Mouse (Mus musculus): Measurements from ENCODE around the gene Insr. TPM values are rescaled to one million over a fixed set of nuclear protein-coding genes. Genes with fewer than 3 reads are reported as not detected.

The Insr gene
- polyA plus RNA-seq, 1 experiment from 2014 or later: 45.7 TPM

DNA sequence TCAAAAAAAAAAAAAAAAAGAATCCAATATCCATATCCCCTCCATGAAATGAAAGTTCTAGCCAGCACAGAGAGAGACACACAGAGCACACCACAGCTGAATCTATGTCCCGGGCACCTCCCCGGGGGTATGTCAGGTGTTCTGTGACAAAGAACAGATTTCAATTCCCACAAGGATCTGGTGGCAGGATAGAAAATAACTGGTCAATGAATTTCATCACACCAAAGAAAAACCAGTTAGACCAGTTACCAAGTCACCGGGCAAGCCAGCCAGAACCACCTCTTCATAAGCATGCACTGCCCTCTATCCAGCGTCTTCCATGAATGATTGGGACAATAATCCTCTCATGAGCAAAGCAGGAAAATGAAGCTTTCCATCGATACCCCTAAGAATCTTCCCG lies 26.8 kb downstream of the Insr start:
- no peak overlapping the region for H3K4me3 ChIP-seq (ENCODE audit: low read depth, low read length)
- 90% methylated on average over 6 of the region's 6 CpGs for WGBS (ENCODE audit: insufficient replicate concordance)
- H3K27ac ChIP-seq (ENCODE audit: low read depth, low read length): no peak overlapping the region
- H3K4me2 ChIP-seq: no peak overlapping the region
- H3K4me1 ChIP-seq (ENCODE audit: control insufficient read depth, insufficient read depth, low read length): peaks cover 6% of the 10 kb centered on the region; the same call in 1 of the 2 replicates
- no peaks in the 10 kb centered on the region; the same call in 1 of the 2 replicates for H3K36me3 ChIP-seq (ENCODE audit: control insufficient read depth, insufficient read depth, low read length)
- H3K9ac ChIP-seq (ENCODE audit: low read depth, low read length): no peak overlapping the region
- no peak for ATAC-seq (replicated peaks; ENCODE audit: insufficient number of reproducible peaks, low FRiP score, low TSS enrichment)
- no peaks in the 10 kb centered on the region for H3K9me3 ChIP-seq (replicated peaks; ENCODE audit: control insufficient read depth, low read length)
- no peaks in the 10 kb centered on the region for H3K27me3 ChIP-seq (ENCODE audit: control insufficient read depth, insufficient read depth, low read length)

DNA sequence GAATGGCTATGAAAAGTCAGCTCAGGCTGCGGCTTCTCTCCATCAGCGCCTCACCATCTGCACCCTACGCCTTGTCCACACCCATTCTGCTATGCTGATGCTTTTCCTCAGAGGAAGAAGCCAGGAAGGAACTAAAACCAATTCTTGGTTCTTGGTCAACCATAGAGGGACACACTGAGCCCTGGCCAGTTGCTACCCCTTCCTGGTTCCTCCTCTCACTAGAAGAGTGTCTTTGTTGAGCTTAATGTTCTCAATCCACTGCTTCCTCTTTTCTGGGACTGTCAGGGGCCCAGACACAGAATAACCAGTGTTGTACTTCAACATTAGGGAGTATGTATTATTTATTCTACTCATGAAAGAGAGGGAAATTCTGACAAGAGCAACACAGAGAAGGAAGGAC lies 28.3 kb downstream of the Insr start:
- ATAC-seq (replicated peaks; ENCODE audit: insufficient number of reproducible peaks, low FRiP score, low TSS enrichment): no peak
- WGBS (ENCODE audit: insufficient replicate concordance): 94% methylated on average over 3 of the region's 3 CpGs
- no peak overlapping the region for H3K27ac ChIP-seq (ENCODE audit: low read depth, low read length)
- peaks cover under 1% of the 10 kb centered on the region; the same call in 1 of the 2 replicates for H3K4me1 ChIP-seq (ENCODE audit: control insufficient read depth, insufficient read depth, low read length)
- no peaks in the 10 kb centered on the region for H3K27me3 ChIP-seq (ENCODE audit: control insufficient read depth, insufficient read depth, low read length)
- no peak overlapping the region for H3K4me3 ChIP-seq (ENCODE audit: low read depth, low read length)
- no peak overlapping the region for H3K4me2 ChIP-seq
- no peak overlapping the region for H3K9ac ChIP-seq (ENCODE audit: low read depth, low read length)
- no peaks in the 10 kb centered on the region for H3K9me3 ChIP-seq (replicated peaks; ENCODE audit: control insufficient read depth, low read length)
- no peaks in the 10 kb centered on the region for H3K36me3 ChIP-seq (ENCODE audit: control insufficient read depth, insufficient read depth, low read length)

DNA sequence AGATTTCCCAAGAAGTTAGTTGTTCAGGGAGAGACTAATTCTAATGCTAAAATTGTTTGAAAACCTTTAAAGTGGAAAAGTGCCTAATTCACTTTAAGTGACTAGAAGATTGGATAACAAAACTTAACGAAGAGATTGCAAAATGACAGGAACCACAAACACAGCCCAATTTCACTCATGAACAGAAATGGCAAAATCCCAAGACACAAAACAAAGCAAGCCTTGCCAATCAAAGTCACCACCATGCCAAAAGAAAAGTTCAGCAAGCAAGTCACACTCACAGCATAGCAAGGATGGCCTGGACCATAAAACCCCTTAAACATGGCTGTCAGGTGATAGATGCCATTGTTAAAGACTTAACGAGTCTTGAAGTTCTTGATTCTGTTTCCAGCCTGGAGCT lies 29.5 kb downstream of the Insr start:
- H3K4me1 ChIP-seq (ENCODE audit: control insufficient read depth, insufficient read depth, low read length): no peaks in the 10 kb centered on the region
- no peak overlapping the region for H3K4me2 ChIP-seq
- peaks cover 3% of the 10 kb centered on the region; the same call in 1 of the 2 replicates for H3K9me3 ChIP-seq (replicated peaks; ENCODE audit: control insufficient read depth, low read length)
- 89% methylated on average over 2 of the region's 2 CpGs for WGBS (ENCODE audit: insufficient replicate concordance)
- 0 out of 2 replicates have a peak, but pooled peaks cover 2% of the 10 kb centered on the region for H3K36me3 ChIP-seq (ENCODE audit: control insufficient read depth, insufficient read depth, low read length)
- no peak overlapping the region for H3K27ac ChIP-seq (ENCODE audit: low read depth, low read length)
- H3K9ac ChIP-seq (ENCODE audit: low read depth, low read length): no peak overlapping the region
- H3K4me3 ChIP-seq (ENCODE audit: low read depth, low read length): no peak overlapping the region
- H3K27me3 ChIP-seq (ENCODE audit: control insufficient read depth, insufficient read depth, low read length): no peaks in the 10 kb centered on the region
- ATAC-seq (replicated peaks; ENCODE audit: insufficient number of reproducible peaks, low FRiP score, low TSS enrichment): no peak

DNA sequence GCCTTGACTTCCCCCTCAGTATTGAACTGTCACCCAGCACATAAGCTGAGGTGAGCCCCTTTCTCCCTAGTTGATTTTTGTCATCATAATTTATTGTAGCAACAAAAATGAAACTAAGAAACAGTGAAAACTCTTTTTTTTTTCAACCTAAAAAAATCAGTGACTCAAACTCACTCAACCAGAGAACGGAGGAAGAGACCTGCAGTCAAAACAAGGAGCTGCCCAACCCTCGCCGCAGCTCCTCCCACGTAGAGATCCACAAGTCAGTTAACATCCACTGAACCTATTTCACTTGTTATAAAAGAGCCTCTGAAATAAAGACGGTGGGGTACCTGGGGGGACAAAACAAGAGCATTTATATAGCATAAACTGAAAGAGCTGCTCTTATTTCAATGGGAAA lies 30.7 kb downstream of the Insr start:
- 0 out of 2 replicates have a peak, but pooled peaks cover 2% of the 10 kb centered on the region for H3K36me3 ChIP-seq (ENCODE audit: control insufficient read depth, insufficient read depth, low read length)
- no peak for ATAC-seq (replicated peaks; ENCODE audit: insufficient number of reproducible peaks, low FRiP score, low TSS enrichment)
- H3K4me2 ChIP-seq: no peak overlapping the region
- peaks cover 3% of the 10 kb centered on the region; the same call in 1 of the 2 replicates for H3K9me3 ChIP-seq (replicated peaks; ENCODE audit: control insufficient read depth, low read length)
- 91% methylated on average over 5 of the region's 5 CpGs for WGBS (ENCODE audit: insufficient replicate concordance)
- H3K27ac ChIP-seq (ENCODE audit: low read depth, low read length): no peak overlapping the region
- no peak overlapping the region for H3K4me3 ChIP-seq (ENCODE audit: low read depth, low read length)
- no peaks in the 10 kb centered on the region for H3K27me3 ChIP-seq (ENCODE audit: control insufficient read depth, insufficient read depth, low read length)
- no peak overlapping the region for H3K9ac ChIP-seq (ENCODE audit: low read depth, low read length)
- no peaks in the 10 kb centered on the region for H3K4me1 ChIP-seq (ENCODE audit: control insufficient read depth, insufficient read depth, low read length)

DNA sequence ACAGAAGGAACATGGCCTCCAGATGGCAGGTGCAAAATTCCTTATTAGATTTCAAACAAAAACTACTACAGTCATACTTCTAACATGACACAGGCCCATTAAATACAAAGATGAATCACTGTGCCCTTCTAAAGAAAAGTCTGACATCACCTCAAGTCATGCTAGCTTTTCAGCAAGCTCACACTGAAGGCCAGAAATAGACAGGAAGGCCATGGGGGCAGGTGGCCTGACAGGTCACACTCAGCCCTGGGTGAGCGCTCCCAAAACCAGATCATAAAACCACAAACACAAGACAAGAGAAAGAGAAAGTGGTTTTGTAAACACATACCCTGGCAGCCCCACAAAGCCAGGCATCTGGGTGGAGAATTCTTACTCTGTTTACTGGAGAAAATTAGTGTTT lies 32.3 kb downstream of the Insr start:
- ATAC-seq (replicated peaks; ENCODE audit: insufficient number of reproducible peaks, low FRiP score, low TSS enrichment): no peak
- Histone ChIP-seq H3K36me3 (ENCODE audit: control insufficient read depth, insufficient read depth, low read length) (0 out of 2 replicates have a peak, but pooled peaks cover 2% of the 10 kb centered on the region), H3K4me3 (ENCODE audit: low read depth, low read length) (no peak overlapping the region), H3K4me2 (no peak overlapping the region), H3K9me3 (replicated peaks; ENCODE audit: control insufficient read depth, low read length) (peaks cover 3% of the 10 kb centered on the region; the same call in 1 of the 2 replicates), H3K27me3 (ENCODE audit: control insufficient read depth, insufficient read depth, low read length) (no peaks in the 10 kb centered on the region), H3K4me1 (ENCODE audit: control insufficient read depth, insufficient read depth, low read length) (no peaks in the 10 kb centered on the region), H3K27ac (ENCODE audit: low read depth, low read length) (peak overlapping the region; percentile 13; the same call in 1 of the 2 replicates), H3K9ac (ENCODE audit: low read depth, low read length) (no peak overlapping the region)
- 75% methylated on average over 1 of the region's 1 CpGs for WGBS (ENCODE audit: insufficient replicate concordance)

DNA sequence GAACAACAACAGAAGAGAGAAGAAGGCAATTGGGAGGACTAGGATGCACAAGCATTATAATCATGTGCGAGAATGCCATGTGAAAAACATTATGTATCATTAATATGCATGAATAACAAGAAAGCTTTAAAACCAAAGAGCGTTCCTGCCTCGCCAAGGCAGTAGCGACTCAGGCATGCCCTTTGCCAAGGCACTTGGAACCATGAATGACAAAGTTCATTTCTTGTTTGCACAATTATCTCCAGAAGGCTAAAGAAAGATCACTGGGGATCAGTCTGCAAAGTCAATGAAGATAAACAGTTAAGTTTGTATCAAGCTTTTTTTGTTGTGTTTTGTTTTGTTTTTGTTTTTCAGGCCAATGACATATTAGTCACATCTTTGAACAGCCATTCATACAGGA lies 36.2 kb downstream of the Insr start:
- ATAC-seq (replicated peaks; ENCODE audit: insufficient number of reproducible peaks, low FRiP score, low TSS enrichment): no peak
- WGBS (ENCODE audit: insufficient replicate concordance): 90% methylated on average over 4 of the region's 4 CpGs
- Histone ChIP-seq H3K36me3 (ENCODE audit: control insufficient read depth, insufficient read depth, low read length) (0 out of 2 replicates have a peak, but pooled peaks cover 2% of the 10 kb centered on the region), H3K27me3 (ENCODE audit: control insufficient read depth, insufficient read depth, low read length) (no peaks in the 10 kb centered on the region), H3K9me3 (replicated peaks; ENCODE audit: control insufficient read depth, low read length) (peaks cover 3% of the 10 kb centered on the region; the same call in 1 of the 2 replicates), H3K4me2 (no peak overlapping the region), H3K4me3 (ENCODE audit: low read depth, low read length) (no peak overlapping the region), H3K27ac (ENCODE audit: low read depth, low read length) (no peak overlapping the region), H3K9ac (ENCODE audit: low read depth, low read length) (no peak overlapping the region), H3K4me1 (ENCODE audit: control insufficient read depth, insufficient read depth, low read length) (no peaks in the 10 kb centered on the region)

DNA sequence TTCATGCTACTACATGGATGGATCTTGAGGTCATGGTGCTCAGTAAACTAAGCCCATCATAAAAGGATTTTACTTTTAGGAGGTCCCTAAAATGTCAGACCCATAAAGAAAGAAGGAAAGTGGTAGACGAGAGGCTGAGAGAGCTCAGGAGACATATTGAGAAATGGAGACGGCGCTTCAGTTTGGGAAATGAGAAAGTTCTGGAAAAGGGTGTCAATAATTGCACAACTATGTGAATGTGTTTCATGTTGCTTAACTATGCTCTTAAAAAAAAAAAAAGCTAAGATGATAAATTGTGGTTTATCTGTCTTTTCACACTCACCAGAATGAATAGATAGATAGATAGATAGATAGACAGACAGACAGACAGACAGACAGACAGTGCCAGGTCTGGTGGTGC lies 38.7 kb downstream of the Insr start:
- Histone ChIP-seq H3K4me2 (no peak overlapping the region), H3K4me1 (ENCODE audit: control insufficient read depth, insufficient read depth, low read length) (peaks cover 11% of the 10 kb centered on the region), H3K36me3 (ENCODE audit: control insufficient read depth, insufficient read depth, low read length) (0 out of 2 replicates have a peak, but pooled peaks cover 2% of the 10 kb centered on the region), H3K9me3 (replicated peaks; ENCODE audit: control insufficient read depth, low read length) (peaks cover 2% of the 10 kb centered on the region; the same call in 1 of the 2 replicates), H3K27ac (ENCODE audit: low read depth, low read length) (no peak overlapping the region), H3K4me3 (ENCODE audit: low read depth, low read length) (no peak overlapping the region), H3K27me3 (ENCODE audit: control insufficient read depth, insufficient read depth, low read length) (no peaks in the 10 kb centered on the region), H3K9ac (ENCODE audit: low read depth, low read length) (no peak overlapping the region)
- ATAC-seq (replicated peaks; ENCODE audit: insufficient number of reproducible peaks, low FRiP score, low TSS enrichment): no peak
- WGBS (ENCODE audit: insufficient replicate concordance): 97% methylated on average over 3 of the region's 3 CpGs

DNA sequence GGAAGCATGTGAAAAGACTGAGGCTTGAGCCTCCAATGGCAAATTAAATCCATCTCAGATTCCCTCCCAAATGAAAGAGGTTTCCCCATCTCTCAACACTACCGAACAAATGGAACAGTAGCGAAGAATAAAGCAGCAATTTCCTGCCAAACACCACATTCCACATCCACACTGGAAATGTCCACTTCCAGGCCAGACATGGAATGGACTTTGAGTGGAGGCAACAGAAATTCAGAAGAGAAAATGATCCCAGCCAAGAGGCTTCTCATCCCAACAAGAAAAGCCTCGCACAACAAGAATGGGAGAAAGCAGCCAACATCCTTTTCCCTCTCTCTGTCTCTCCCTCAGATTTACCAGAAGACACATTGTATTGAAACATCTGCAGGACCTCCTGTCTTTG lies 39.8 kb downstream of the Insr start:
- no peak overlapping the region for H3K9ac ChIP-seq (ENCODE audit: low read depth, low read length)
- H3K9me3 ChIP-seq (replicated peaks; ENCODE audit: control insufficient read depth, low read length): no peaks in the 10 kb centered on the region
- WGBS (ENCODE audit: insufficient replicate concordance): 83% methylated on average over 3 of the region's 3 CpGs
- no peak for ATAC-seq (replicated peaks; ENCODE audit: insufficient number of reproducible peaks, low FRiP score, low TSS enrichment)
- H3K27ac ChIP-seq (ENCODE audit: low read depth, low read length): no peak overlapping the region
- no peak overlapping the region for H3K4me2 ChIP-seq
- no peaks in the 10 kb centered on the region for H3K36me3 ChIP-seq (ENCODE audit: control insufficient read depth, insufficient read depth, low read length)
- H3K27me3 ChIP-seq (ENCODE audit: control insufficient read depth, insufficient read depth, low read length): no peaks in the 10 kb centered on the region
- H3K4me1 ChIP-seq (ENCODE audit: control insufficient read depth, insufficient read depth, low read length): peaks cover 11% of the 10 kb centered on the region
- no peak overlapping the region for H3K4me3 ChIP-seq (ENCODE audit: low read depth, low read length)

DNA sequence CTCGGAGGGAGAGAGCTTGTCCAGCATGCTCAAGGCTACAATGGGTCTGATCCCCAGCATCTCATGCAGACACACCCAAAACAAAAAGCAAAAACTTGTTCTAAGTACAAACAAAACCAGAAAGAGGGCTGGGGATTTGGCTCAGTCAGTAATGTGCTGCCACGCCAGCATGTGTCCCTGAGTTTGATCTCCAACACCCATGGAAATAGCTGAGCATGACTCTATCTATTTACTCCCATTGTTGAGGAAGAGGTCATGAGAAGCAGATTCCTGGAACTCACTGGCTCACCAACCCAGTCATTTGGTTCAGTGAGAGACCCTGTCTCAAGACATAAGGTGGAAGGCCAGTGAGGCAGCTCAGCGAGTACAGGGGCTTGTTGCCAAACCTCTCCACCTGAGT lies 40.6 kb downstream of the Insr start:
- 82% methylated on average over 3 of the region's 3 CpGs for WGBS (ENCODE audit: insufficient replicate concordance)
- Histone ChIP-seq H3K4me3 (ENCODE audit: low read depth, low read length) (no peak overlapping the region), H3K4me2 (no peak overlapping the region), H3K36me3 (ENCODE audit: control insufficient read depth, insufficient read depth, low read length) (no peaks in the 10 kb centered on the region), H3K27me3 (ENCODE audit: control insufficient read depth, insufficient read depth, low read length) (no peaks in the 10 kb centered on the region), H3K4me1 (ENCODE audit: control insufficient read depth, insufficient read depth, low read length) (peaks cover 11% of the 10 kb centered on the region), H3K27ac (ENCODE audit: low read depth, low read length) (no peak overlapping the region), H3K9me3 (replicated peaks; ENCODE audit: control insufficient read depth, low read length) (no peaks in the 10 kb centered on the region), H3K9ac (ENCODE audit: low read depth, low read length) (no peak overlapping the region)
- no peak for ATAC-seq (replicated peaks; ENCODE audit: insufficient number of reproducible peaks, low FRiP score, low TSS enrichment)

Measured in heart, embryonic 11.5 days (tissue).